Mouse (Mus musculus): ENCODE data around the gene Palm3. TPM values are rescaled to one million over a fixed set of nuclear protein-coding genes. Genes with fewer than 3 reads are reported as not detected.
"Not testable (repeated sequence)": the region's sequence is repeated elsewhere in the genome, so short reads cannot be mapped to it uniquely, and the experiment has no call there.

Palm3 gene
- polyA plus RNA-seq, 1 experiment from 2014 or later: 2.7 TPM

GRCm38 (mm10) chr8:84002957-84003611 lies 18.2 kb upstream of the Palm3 start:
- H3K4me2 ChIP-seq (ENCODE audit: low read depth, low read length): no peak overlapping the region
- no peak overlapping the region for H3K27ac ChIP-seq (ENCODE audit: low read length)
- peaks cover 14% of the 10 kb centered on the region for H3K36me3 ChIP-seq (ENCODE audit: control insufficient read depth, insufficient read depth)
- no peaks in the 10 kb centered on the region for H3K9me3 ChIP-seq (replicated peaks; ENCODE audit: control insufficient read depth, low read length)
- no peaks in the 10 kb centered on the region; the same call in 1 of the 2 replicates for H3K27me3 ChIP-seq (ENCODE audit: control insufficient read depth, insufficient read depth, low read length)
- H3K4me3 ChIP-seq (ENCODE audit: low read length): no peak overlapping the region
- ATAC-seq (replicated peaks; ENCODE audit: extremely low read depth, insufficient read depth, low FRiP score): no peak
- no peak overlapping the region for H3K9ac ChIP-seq (ENCODE audit: low read length)
- H3K4me1 ChIP-seq (ENCODE audit: control insufficient read depth, insufficient read depth, low read length): peaks cover 29% of the 10 kb centered on the region
- whole genome bisulfite sequencing: 75% methylated on average over 12 of the region's 12 CpGs

- Histone ChIP-seq H3K4me3 (ENCODE audit: low read length) (peak overlapping the region; percentile 56), H3K36me3 (ENCODE audit: control insufficient read depth, insufficient read depth) (peaks cover 14% of the 10 kb centered on the region), H3K27me3 (ENCODE audit: control insufficient read depth, insufficient read depth, low read length) (no peaks in the 10 kb centered on the region; the same call in 1 of the 2 replicates), H3K9me3 (replicated peaks; ENCODE audit: control insufficient read depth, low read length) (no peaks in the 10 kb centered on the region), H3K27ac (ENCODE audit: low read length) (no peak overlapping the region), H3K4me1 (ENCODE audit: control insufficient read depth, insufficient read depth, low read length) (peaks cover 26% of the 10 kb centered on the region), H3K9ac (ENCODE audit: low read length) (peak overlapping the region; percentile 74), H3K4me2 (ENCODE audit: low read depth, low read length) (peak overlapping the region; percentile 74)
- ATAC-seq (replicated peaks; ENCODE audit: extremely low read depth, insufficient read depth, low FRiP score): no peak
- WGBS: 77% methylated on average over 6 of the region's 6 CpGs
Measured at GRCm38 (mm10) chr8:84003612-84004246, 17.5 kb upstream of the Palm3 start.

- H3K9ac ChIP-seq (ENCODE audit: low read length): peak overlapping the region; percentile 74
- no peaks in the 10 kb centered on the region; the same call in 1 of the 2 replicates for H3K27me3 ChIP-seq (ENCODE audit: control insufficient read depth, insufficient read depth, low read length)
- under 1% methylated on average over 30 of the region's 30 CpGs for WGBS
- H3K4me1 ChIP-seq (ENCODE audit: control insufficient read depth, insufficient read depth, low read length): peaks cover 17% of the 10 kb centered on the region
- peak; percentile 85 for ATAC-seq (replicated peaks; ENCODE audit: extremely low read depth, insufficient read depth, low FRiP score)
- peak overlapping the region; percentile 56 for H3K4me3 ChIP-seq (ENCODE audit: low read length)
- H3K27ac ChIP-seq (ENCODE audit: low read length): peak overlapping the region; percentile 79
- H3K36me3 ChIP-seq (ENCODE audit: control insufficient read depth, insufficient read depth): peaks cover 11% of the 10 kb centered on the region
- peak overlapping the region; percentile 74 for H3K4me2 ChIP-seq (ENCODE audit: low read depth, low read length)
- H3K9me3 ChIP-seq (replicated peaks; ENCODE audit: control insufficient read depth, low read length): no peaks in the 10 kb centered on the region
Measured at GRCm38 (mm10) chr8:84004533-84005201, 16.6 kb upstream of the Palm3 start.

GRCm38 (mm10) chr8:84005502-84005901 lies 15.8 kb upstream of the Palm3 start:
- H3K27ac ChIP-seq (ENCODE audit: low read length); H3K9ac ChIP-seq (ENCODE audit: low read length); H3K9me3 ChIP-seq (replicated peaks; ENCODE audit: control insufficient read depth, low read length); H3K4me3 ChIP-seq (ENCODE audit: low read length); H3K36me3 ChIP-seq (ENCODE audit: control insufficient read depth, insufficient read depth); ATAC-seq (replicated peaks; ENCODE audit: extremely low read depth, insufficient read depth, low FRiP score); H3K4me2 ChIP-seq (ENCODE audit: low read depth, low read length); H3K27me3 ChIP-seq (ENCODE audit: control insufficient read depth, insufficient read depth, low read length): not testable (repeated sequence)
- 93% methylated on average over 7 of the region's 7 CpGs for WGBS
- peaks cover 21% of the 10 kb centered on the region for H3K4me1 ChIP-seq (ENCODE audit: control insufficient read depth, insufficient read depth, low read length)

- peaks cover 30% of the 10 kb centered on the region for H3K27me3 ChIP-seq (ENCODE audit: control insufficient read depth, insufficient read depth, low read length)
- no peak overlapping the region for H3K4me2 ChIP-seq (ENCODE audit: low read depth, low read length)
- H3K36me3 ChIP-seq (ENCODE audit: control insufficient read depth, insufficient read depth): no peaks in the 10 kb centered on the region
- H3K4me1 ChIP-seq (ENCODE audit: control insufficient read depth, insufficient read depth, low read length): peaks cover 34% of the 10 kb centered on the region
- no peak overlapping the region for H3K27ac ChIP-seq (ENCODE audit: low read length)
- H3K4me3 ChIP-seq (ENCODE audit: low read length): no peak overlapping the region
- 33% methylated on average over 7 of the region's 7 CpGs for WGBS
- no peak for ATAC-seq (replicated peaks; ENCODE audit: extremely low read depth, insufficient read depth, low FRiP score)
- H3K9me3 ChIP-seq (replicated peaks; ENCODE audit: control insufficient read depth, low read length): no peaks in the 10 kb centered on the region
- no peak overlapping the region for H3K9ac ChIP-seq (ENCODE audit: low read length)
Measured at GRCm38 (mm10) chr8:84008362-84008761, 12.9 kb upstream of the Palm3 start.

GRCm38 (mm10) chr8:84009876-84010275 lies 11.4 kb upstream of the Palm3 start:
- ATAC-seq (replicated peaks; ENCODE audit: extremely low read depth, insufficient read depth, low FRiP score): peak; percentile 33; the same call in 1 of the 2 replicates
- Histone ChIP-seq H3K9ac (ENCODE audit: low read length) (no peak overlapping the region), H3K27ac (ENCODE audit: low read length) (no peak overlapping the region), H3K4me3 (ENCODE audit: low read length) (no peak overlapping the region), H3K9me3 (replicated peaks; ENCODE audit: control insufficient read depth, low read length) (no peaks in the 10 kb centered on the region), H3K36me3 (ENCODE audit: control insufficient read depth, insufficient read depth) (no peaks in the 10 kb centered on the region), H3K4me1 (ENCODE audit: control insufficient read depth, insufficient read depth, low read length) (peaks cover 24% of the 10 kb centered on the region), H3K4me2 (ENCODE audit: low read depth, low read length) (peak overlapping the region; percentile 33), H3K27me3 (ENCODE audit: control insufficient read depth, insufficient read depth, low read length) (peaks cover 34% of the 10 kb centered on the region)
- WGBS: under 1% methylated on average over 11 of the region's 11 CpGs

GRCm38 (mm10) chr8:84010625-84011611 lies 10.4 kb upstream of the Palm3 start:
- peak; percentile 49 for ATAC-seq (replicated peaks; ENCODE audit: extremely low read depth, insufficient read depth, low FRiP score)
- Histone ChIP-seq H3K4me1 (ENCODE audit: control insufficient read depth, insufficient read depth, low read length) (peaks cover 21% of the 10 kb centered on the region), H3K4me2 (ENCODE audit: low read depth, low read length) (peak overlapping the region; percentile 97), H3K27me3 (ENCODE audit: control insufficient read depth, insufficient read depth, low read length) (peaks cover 34% of the 10 kb centered on the region), H3K9ac (ENCODE audit: low read length) (peak overlapping the region; percentile 63), H3K9me3 (replicated peaks; ENCODE audit: control insufficient read depth, low read length) (no peaks in the 10 kb centered on the region), H3K27ac (ENCODE audit: low read length) (no peak overlapping the region), H3K36me3 (ENCODE audit: control insufficient read depth, insufficient read depth) (no peaks in the 10 kb centered on the region), H3K4me3 (ENCODE audit: low read length) (peak overlapping the region; percentile 57)
- WGBS: 1% methylated on average over 83 of the region's 83 CpGs

GRCm38 (mm10) chr8:84011705-84012498 lies 9.4 kb upstream of the Palm3 start, which contains the start of gene 2210011C24Rik:
Gene 2210011C24Rik, minus strand, starts transcription at chr8:84012171.
- Histone ChIP-seq H3K9me3 (replicated peaks; ENCODE audit: control insufficient read depth, low read length) (no peaks in the 10 kb centered on the region), H3K4me1 (ENCODE audit: control insufficient read depth, insufficient read depth, low read length) (peaks cover 21% of the 10 kb centered on the region), H3K27me3 (ENCODE audit: control insufficient read depth, insufficient read depth, low read length) (peaks cover 34% of the 10 kb centered on the region), H3K27ac (ENCODE audit: low read length) (no peak within 1 kb of the TSS), H3K9ac (ENCODE audit: low read length) (peak within 1 kb of the TSS; percentile 63), H3K4me2 (ENCODE audit: low read depth, low read length) (peak within 1 kb of the TSS; percentile 97), H3K4me3 (ENCODE audit: low read length) (peak within 1 kb of the TSS; percentile 57), H3K36me3 (ENCODE audit: control insufficient read depth, insufficient read depth) (no peaks in the 10 kb centered on the region)
- WGBS: 1% methylated on average over 45 of the region's 45 CpGs
- no peak for ATAC-seq (replicated peaks; ENCODE audit: extremely low read depth, insufficient read depth, low FRiP score)

Data from heart, embryonic 16.5 days (tissue).